8 mouse cellular contexts compared by ENCODE assay signal in genomic region chr10:118810908-118811711, GRCm38 (mm10). TPM values are rescaled to one million over a fixed set of nuclear protein-coding genes. Genes with fewer than 3 reads are reported as not detected.
DNase-seq lines count a peak whose midpoint lies in the region; ATAC-seq and TF ChIP-seq lines count a peak whose summit lies in the region.

No protein-coding gene starts in this region.

- no peaks in the 10 kb centered on the region for H3K9me3 ChIP-seq in stomach, embryonic 15.5 days
- H3K9me3 ChIP-seq in stomach, postnatal 0 days (ENCODE audit: control insufficient read depth, low read length): no peaks in the 10 kb centered on the region
- no peaks in the 10 kb centered on the region for H3K9me3 ChIP-seq in liver, embryonic 14.5 days (ENCODE audit: control insufficient read depth, low read length)
- no peaks in the 10 kb centered on the region for H3K9me3 ChIP-seq in midbrain, embryonic 10.5 days (replicated peaks)

- H3K9ac ChIP-seq in stomach, embryonic 15.5 days: no peak overlapping the region
- H3K9ac ChIP-seq in stomach, postnatal 0 days (ENCODE audit: low read length): no peak overlapping the region
- no peak overlapping the region for H3K9ac ChIP-seq in liver, embryonic 14.5 days (replicated peaks)

- ATAC-seq in stomach, embryonic 15.5 days (ENCODE audit: insufficient read depth, low FRiP score, low read depth): no peak
- no peak for ATAC-seq in stomach, postnatal 0 days (ENCODE audit: low FRiP score, low TSS enrichment)
- 0 out of 2 replicates have a peak, but pooled peaks have one; percentile 13 for ATAC-seq in liver, embryonic 14.5 days (ENCODE audit: insufficient read depth)

- no peak for TF ChIP-seq CTCF in stomach, postnatal 0 days (IDR thresholded peaks at IDR 0.05; ENCODE audit: low read depth)
- TF ChIP-seq CTCF in liver, embryonic 14.5 days (IDR thresholded peaks at IDR 0.05; ENCODE audit: low read depth): no peak

- no peak for TF ChIP-seq EP300 in stomach, postnatal 0 days (optimal IDR thresholded peaks at IDR 0.05)
- no peak for TF ChIP-seq EP300 in liver, embryonic 14.5 days (IDR thresholded peaks at IDR 0.05; ENCODE audit: low read depth)

- no peak overlapping the region for H3K4me3 ChIP-seq in stomach, embryonic 15.5 days (replicated peaks)
- H3K4me3 ChIP-seq in stomach, postnatal 0 days (ENCODE audit: low read depth, low read length): no peak overlapping the region
- H3K4me3 ChIP-seq in liver, embryonic 14.5 days (ENCODE audit: insufficient read depth in 1 of 2, low read depth in 2 of 2, low read length in 2 of 2): no peak overlapping the region
- no peak overlapping the region for H3K4me3 ChIP-seq in midbrain, embryonic 10.5 days

- H3K27ac ChIP-seq in stomach, embryonic 15.5 days: no peak overlapping the region
- no peak overlapping the region for H3K27ac ChIP-seq in stomach, postnatal 0 days (replicated peaks)
- H3K27ac ChIP-seq in liver, embryonic 14.5 days: no peak overlapping the region
- H3K27ac ChIP-seq in midbrain, embryonic 10.5 days (replicated peaks): no peak overlapping the region

- no peaks in the 10 kb centered on the region for H3K27me3 ChIP-seq in stomach, embryonic 15.5 days (replicated peaks)
- no peaks in the 10 kb centered on the region for H3K27me3 ChIP-seq in stomach, postnatal 0 days (ENCODE audit: control insufficient read depth, insufficient read depth, low read length)
- H3K27me3 ChIP-seq in liver, embryonic 14.5 days (ENCODE audit: control insufficient read depth, insufficient read depth, low read length): no peaks in the 10 kb centered on the region
- no peaks in the 10 kb centered on the region for H3K27me3 ChIP-seq in midbrain, embryonic 10.5 days (ENCODE audit: low read depth, poor library complexity, severe bottlenecking)

- no peak for DNase-seq in stomach, postnatal 0 days (ENCODE audit: low spot score)
- peak; percentile 40 for DNase-seq in heart, postnatal 4 days
- DNase-seq in liver, embryonic 14.5 days (ENCODE audit: low read depth in 3 of 3, low spot score in 3 of 3): no peak
- DNase-seq in yolk sac, embryonic 10.5 days (ENCODE audit: low spot score): peak; percentile 21
- no peak for DNase-seq in testis, postnatal 14 days (ENCODE audit: low spot score)
- no peak for DNase-seq in right cerebral cortex, adult 18-20 months
- DNase-seq in midbrain, embryonic 10.5 days (ENCODE audit: low spot score): no peak

- no peaks in the 10 kb centered on the region for H3K36me3 ChIP-seq in stomach, embryonic 15.5 days
- H3K36me3 ChIP-seq in stomach, postnatal 0 days (ENCODE audit: control insufficient read depth, insufficient read depth, low read length): no peaks in the 10 kb centered on the region
- no peaks in the 10 kb centered on the region for H3K36me3 ChIP-seq in liver, embryonic 14.5 days (replicated peaks; ENCODE audit: control insufficient read depth, insufficient read depth, low read depth)
- H3K36me3 ChIP-seq in midbrain, embryonic 10.5 days: no peaks in the 10 kb centered on the region

- WGBS in stomach, embryonic 15.5 days: 30% methylated on average over 16 of the region's 16 CpGs
- 38% methylated on average over 16 of the region's 16 CpGs for WGBS in stomach, postnatal 0 days
- 14% methylated on average over 16 of the region's 16 CpGs for WGBS in liver, embryonic 14.5 days (ENCODE audit: insufficient replicate concordance)
- WGBS in midbrain, embryonic 10.5 days: 78% methylated on average over 16 of the region's 16 CpGs

- peak overlapping the region; percentile 24 for H3K4me2 ChIP-seq in stomach, embryonic 15.5 days
- H3K4me2 ChIP-seq in stomach, postnatal 0 days (replicated peaks; ENCODE audit: low read depth): no peak overlapping the region
- H3K4me2 ChIP-seq in liver, embryonic 14.5 days (ENCODE audit: low read depth): no peak overlapping the region

- peaks cover 9% of the 10 kb centered on the region; the same call in 1 of the 2 replicates for H3K4me1 ChIP-seq in stomach, embryonic 15.5 days
- no peaks in the 10 kb centered on the region for H3K4me1 ChIP-seq in stomach, postnatal 0 days (replicated peaks; ENCODE audit: control insufficient read depth, insufficient read depth)
- peaks cover 0 to 8% of the 10 kb centered on the region in 2 experiments; a peak in 2 of 4 replicates for H3K4me1 ChIP-seq in liver, embryonic 14.5 days (replicated peaks; ENCODE audit: control insufficient read depth in 2 of 2, insufficient read depth in 2 of 2, low read length in 1 of 2)
- H3K4me1 ChIP-seq in midbrain, embryonic 10.5 days: peaks cover 10% of the 10 kb centered on the region

RNA-seq across cellular contexts. Expression of gene Dyrk2, which starts 58.9 kb away (rescaled TPM):
- 9.7 and 9.8 TPM in 2 replicates for polyA plus RNA-seq in stomach, embryonic 15.5 days (2015; fragmentation: Nextera tagmentation; extraction: Ambion mirVana)
- polyA plus RNA-seq in stomach, postnatal 0 days (2015; fragmentation: Nextera tagmentation; extraction: Ambion mirVana): 6.4 and 7.3 TPM in 2 replicates
- total RNA-seq in heart, postnatal 4 days (2021): 100 to 1,000 TPM; 114 to 130 TPM
- 2.5 and 3.0 TPM in 2 replicates for polyA plus RNA-seq in liver, embryonic 14.5 days (2012; rRNA removed)
- 1.8 and 2.7 TPM in 2 replicates for polyA plus RNA-seq in liver, embryonic 14.5 days (2014; fragmentation: Nextera tagmentation; extraction: Ambion mirVana)
- 6.6 and 6.7 TPM in 2 replicates for polyA plus RNA-seq in midbrain, embryonic 10.5 days (2016; fragmentation: Nextera tagmentation; extraction: Ambion mirVana)

Comparison
In these comparisons a context has a peak if more than half of its experiments do, and no peak if none do; other contexts are left out.
1. DNase-seq: peak in heart, postnatal 4 days (single experiment) and yolk sac, embryonic 10.5 days (single experiment); none in stomach, postnatal 0 days (single experiment), liver, embryonic 14.5 days (0 of 3), testis, postnatal 14 days (single experiment), right cerebral cortex, adult 18-20 months (single experiment) and midbrain, embryonic 10.5 days (single experiment).